Mouse (Mus musculus) layer of hippocampus, postnatal 10 days (tissue): ENCODE data around the gene Tuba1b. TPM values are rescaled to one million over a fixed set of nuclear protein-coding genes. Genes with fewer than 3 reads are reported as not detected.

Source experiments
- DNase-seq, 2 experiments: peaks; one replicate each; pipeline ENCODE4 v3.0.0; 2021; ENCODE audit warnings: low spot score in 2 of 2
- long read RNA-seq: library from polyadenylated mRNA; stranded (forward); transcript quantifications from one replicate; pipeline ENCODE4 v2.0.0, GENCODE M21; 2023
- total RNA-seq, 2 experiments: library from RNA; stranded (reverse); gene quantifications; 2 replicates each; pipeline ENCODE4 v1.2.3; 2021

Tuba1b gene
- 100 to 1,000 TPM; 931 to 937 TPM for total RNA-seq
- long read RNA-seq, transcript Tuba1b-201 (4 exons, 1,743 nt): major isoform, 1,788 of 1,990 reads
- long read RNA-seq, partial matches to known transcripts: 23 of 1,990 reads
- long read RNA-seq, other reads (novel, unspliced or antisense): 178 of 1,990 reads

DNA sequence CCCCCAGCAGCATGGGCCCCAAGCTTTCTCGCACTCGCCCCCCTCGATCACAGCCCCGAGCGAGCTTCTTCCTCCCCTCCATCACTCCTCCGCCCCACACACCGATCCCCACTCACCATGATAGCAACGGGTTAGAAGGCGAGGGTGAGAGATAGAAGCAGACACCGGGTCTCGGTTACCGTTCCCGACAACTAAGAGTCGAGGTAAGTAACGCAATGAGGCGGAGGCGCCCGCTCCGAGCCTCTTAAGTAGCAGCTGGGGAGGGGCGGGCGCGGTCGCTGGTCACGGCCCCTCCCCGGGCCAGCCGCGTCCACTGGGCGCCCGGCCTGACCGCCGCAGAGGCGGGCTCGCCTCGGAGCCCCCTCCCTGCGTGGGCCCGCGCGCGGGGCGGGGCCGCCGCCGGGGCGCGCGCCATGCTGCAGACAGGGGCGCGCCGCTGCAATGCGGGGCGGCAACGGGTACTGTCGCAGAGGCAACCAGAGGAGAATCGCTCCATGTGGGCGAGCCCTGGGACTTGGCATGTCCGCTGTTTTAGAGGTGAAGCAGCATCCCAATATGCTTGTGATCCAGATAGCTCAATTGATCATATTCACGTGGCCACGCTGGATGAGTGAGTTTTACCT, at the start of gene Tuba1b:
Gene Tuba1b, minus strand, starts transcription at position 349 of the 623 bp plus-strand sequence.
- DNase-seq: peak; percentile 81 to 90

DNA sequence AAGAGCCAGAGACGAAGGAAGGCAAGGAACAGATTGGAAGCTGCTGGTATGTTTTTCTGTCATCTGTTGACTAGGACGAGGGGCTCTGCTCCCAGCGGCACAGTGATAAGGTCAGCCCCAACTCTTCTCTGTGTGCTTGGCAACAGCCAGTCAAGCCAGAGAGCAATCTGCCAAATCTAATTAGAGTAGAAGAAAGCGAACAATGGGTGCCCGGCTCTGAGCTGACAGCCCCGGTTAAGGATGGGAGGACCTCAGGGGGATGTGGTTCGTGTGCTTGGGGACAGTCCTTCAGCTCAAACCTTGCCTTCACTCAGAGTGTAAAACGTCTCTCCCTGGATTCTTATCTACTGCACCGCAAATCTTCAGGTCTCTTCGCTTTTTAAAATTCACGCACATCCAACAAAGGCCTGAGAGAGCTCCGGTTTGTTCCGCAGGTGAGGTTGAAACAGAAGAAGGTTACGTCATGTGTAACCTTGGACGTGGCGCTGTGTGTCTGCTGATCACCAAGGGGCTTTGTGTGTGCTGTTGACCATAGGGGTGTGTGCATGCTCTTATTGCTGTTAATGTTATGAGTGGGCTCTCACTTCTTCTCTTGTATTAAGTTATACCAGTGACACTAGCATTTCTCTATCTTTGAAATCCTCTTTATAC, 49.2 kb upstream of the Tuba1b start:
- DNase-seq: peak in 1 of 2 experiments; percentile 53

DNA sequence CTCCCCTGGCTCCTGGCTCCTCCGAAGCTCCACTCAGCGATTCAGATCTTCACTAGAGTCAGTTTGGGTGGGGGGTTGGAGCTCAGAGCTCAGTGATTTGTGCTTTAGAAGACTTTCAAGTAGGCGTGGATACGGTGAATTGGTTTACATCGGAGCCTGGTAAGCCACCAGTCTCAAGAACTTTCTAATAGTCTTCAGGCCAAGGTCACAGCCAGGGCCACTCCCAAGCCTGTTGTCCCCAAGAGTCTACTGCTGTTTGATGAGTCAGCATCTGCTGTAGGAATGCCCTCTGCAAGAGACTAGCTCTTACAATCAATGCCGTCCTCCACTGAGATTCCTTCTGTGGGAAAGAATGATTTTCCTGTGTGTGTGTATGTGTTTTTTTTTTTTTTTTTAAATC, 47.7 kb upstream of the Tuba1b start:
- no peak for DNase-seq

DNA sequence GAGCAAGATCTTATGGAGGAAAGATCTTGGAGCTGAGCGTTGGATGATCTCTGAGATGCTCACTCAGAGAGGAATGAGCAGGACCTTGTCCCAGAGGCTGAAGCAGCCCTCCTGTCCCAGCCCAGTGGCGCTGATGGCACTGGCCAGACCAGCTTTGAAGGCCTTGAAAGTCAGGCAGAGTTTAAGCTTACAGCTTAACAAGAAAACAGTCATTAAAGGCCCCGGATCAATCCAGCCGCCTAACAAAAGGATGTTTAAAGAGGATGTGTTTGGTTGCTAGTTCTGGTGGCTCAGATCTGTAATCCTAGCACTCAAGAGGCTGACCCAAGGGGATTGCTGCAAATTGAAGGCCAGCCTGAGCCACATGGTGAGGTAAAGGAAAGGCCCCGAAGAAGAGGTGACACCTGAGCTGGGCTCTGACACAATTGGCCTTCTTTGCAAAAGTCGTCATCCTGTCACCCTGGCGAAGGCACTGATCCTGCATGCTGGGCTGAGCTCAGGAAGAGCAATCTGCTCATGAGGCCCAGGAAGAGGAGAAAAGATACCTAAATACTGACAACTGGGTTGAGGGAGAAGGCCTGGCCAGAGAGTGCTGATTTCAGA, 45.7 kb upstream of the Tuba1b start:
- DNase-seq: no peak

DNA sequence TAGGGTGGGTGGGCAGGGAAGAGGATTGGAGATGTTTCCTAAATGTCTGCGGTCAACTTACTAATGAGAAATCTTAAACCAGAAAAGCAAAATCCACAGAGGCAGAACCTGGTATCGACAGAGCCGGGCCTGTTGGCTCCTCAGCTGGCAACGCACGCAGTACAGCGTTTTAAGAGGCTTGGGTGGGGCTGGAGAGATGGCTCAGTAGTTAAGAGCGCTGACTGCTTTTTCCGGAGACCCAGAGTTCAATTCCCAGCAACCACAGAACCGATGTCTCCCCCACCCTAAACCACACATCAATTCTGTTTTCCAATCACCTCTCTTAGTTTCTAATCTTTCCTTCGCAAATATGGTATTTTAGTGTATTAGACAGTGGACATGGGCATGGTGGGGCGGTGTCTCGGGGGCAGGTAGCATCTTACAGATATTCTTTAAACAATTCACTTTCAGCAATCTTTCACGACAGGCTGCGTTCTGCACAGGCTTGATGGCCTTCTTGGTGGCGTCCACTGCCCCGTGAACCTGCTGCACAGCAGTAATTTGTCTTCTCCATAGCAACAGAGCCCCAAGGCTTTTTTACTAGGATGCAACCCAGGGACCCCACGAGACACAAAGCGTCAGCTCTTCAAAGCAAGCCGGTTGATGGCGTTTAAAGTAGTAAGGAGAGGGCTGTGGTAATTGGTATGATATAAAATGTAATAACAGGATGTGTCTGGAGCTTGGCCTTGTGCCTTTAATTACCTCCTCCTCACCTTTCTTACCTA, 44.2 kb upstream of the Tuba1b start:
- no peak for DNase-seq

GRCm38 (mm10) chr15:98977759-98978408, 43.5 kb upstream of the Tuba1b start:
- DNase-seq: peak; percentile 63 to 73

GRCm38 (mm10) chr15:98976763-98977758, 42.7 kb upstream of the Tuba1b start:
- DNase-seq: no peak

GRCm38 (mm10) chr15:98973015-98973614, 38.8 kb upstream of the Tuba1b start:
- no peak for DNase-seq

GRCm38 (mm10) chr15:98971576-98972320, 37.4 kb upstream of the Tuba1b start:
- peak in 1 of 2 experiments; percentile 40 for DNase-seq

GRCm38 (mm10) chr15:98971111-98971510, 36.7 kb upstream of the Tuba1b start:
- peak in 1 of 2 experiments; percentile 47 for DNase-seq

DNA sequence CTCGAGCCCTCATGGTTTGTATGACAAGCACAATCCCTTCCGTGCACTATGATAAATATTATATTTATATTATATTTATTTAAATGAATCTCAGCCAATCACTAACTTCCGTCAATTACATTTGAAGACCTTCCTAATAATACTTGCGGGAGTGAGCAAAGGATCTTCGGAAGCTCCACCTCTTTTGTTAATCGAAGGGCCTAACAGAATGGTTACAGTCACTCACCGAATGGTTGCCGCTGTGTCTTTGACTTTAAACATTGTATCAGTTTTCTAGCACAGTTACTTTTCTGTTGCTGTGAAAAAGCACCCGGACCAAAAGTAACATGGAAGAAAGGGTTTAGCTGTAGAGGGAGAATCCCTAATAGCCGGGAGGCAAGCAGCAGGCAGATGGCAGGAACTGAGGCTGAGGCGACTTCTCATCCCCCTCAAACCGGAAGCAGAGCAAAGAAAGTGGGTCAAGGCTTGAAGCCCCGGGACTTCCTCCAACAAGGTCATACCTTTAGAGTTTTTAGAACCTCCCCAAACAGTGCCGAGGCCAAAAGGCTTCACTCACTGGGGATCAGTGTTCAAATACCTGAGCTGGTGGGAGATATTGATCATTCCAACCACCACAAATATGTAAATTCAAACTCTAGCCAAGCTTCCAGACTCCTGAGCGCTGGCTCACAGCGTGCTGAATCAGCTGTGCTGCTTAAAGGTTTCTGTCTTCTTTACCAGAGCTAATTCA, 35.2 kb upstream of the Tuba1b start:
- peak in 1 of 2 experiments; percentile 36 for DNase-seq

DNA sequence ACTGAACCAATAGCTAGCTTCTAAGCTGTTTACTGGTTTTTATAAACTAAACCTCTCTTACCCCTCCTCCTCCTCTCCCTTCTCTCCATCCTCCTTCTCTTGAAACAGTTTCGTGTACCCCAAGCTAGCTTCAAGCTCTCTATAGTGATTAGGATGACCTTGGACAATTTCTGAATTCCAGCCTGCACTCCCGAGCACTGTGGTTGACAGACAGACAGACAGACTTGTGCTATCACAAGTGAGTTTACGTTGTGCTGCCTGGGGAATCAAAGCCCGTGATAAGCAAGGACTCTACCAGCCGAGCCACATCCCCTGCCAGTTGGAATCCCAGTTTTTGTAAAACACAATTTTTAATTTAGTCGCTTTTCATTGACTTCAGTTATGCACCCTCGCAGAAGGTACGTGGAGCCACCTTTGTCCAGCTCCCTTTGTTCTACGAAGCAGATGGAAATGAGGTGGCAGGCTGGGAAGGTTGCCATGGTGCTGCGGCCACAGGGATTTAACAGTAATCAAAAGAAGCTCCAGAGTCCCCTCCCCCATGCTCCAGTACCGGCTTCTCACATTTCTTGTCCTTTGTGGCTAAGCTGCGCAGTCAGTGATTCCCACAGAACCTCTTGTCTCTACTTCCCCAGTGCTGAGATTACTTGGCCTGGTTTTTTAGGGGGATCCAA, 34.5 kb upstream of the Tuba1b start:
- DNase-seq: peak; percentile 69 to 80

- no peak for DNase-seq
These were observed 25.2 kb upstream of the Tuba1b start for GRCm38 (mm10) chr15:98959531-98959930.

- DNase-seq: no peak
These were observed 24.6 kb upstream of the Tuba1b start for GRCm38 (mm10) chr15:98958901-98959420.

DNA sequence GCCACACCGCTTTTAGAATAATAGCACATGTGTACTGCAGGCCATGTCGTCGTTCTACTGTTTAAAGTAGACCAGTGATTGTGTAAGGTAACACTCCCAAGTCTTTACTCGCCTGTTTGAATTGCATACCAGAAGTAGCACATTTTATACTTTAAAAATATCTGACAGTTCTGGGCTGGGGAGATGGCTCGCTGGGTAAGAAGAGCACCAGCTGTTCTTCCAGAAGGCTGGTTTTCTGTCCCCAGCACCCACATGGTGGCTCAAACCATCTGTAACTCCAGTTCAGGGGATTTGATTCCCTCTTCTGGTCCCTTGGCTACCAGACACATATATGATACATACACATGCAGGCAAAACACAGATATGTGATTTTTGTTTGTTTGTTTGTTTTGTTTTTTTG, 23.1 kb upstream of the Tuba1b start:
- no peak for DNase-seq

- DNase-seq: no peak
These were observed 21.6 kb upstream of the Tuba1b start for GRCm38 (mm10) chr15:98956000-98956399.

- DNase-seq: no peak
These were observed 21.0 kb upstream of the Tuba1b start for GRCm38 (mm10) chr15:98955324-98955723.
